Mouse (Mus musculus): ENCODE data around the gene Slc35b4. TPM values are rescaled to one million over a fixed set of nuclear protein-coding genes. Genes with fewer than 3 reads are reported as not detected.
A peak's percentile ranks its signal among the peaks of the same experiment; 100 is the strongest.

Slc35b4 gene
- total RNA-seq, 2 experiments from 2014 or later, result 34.9 to 36.7 TPM

- no peak for ATAC-seq (replicated peaks; ENCODE audit: poor library complexity, severe bottlenecking)
These were observed 5.0 kb downstream of the Slc35b4 start for GRCm38 (mm10) chr6:34171748-34172457.

DNA sequence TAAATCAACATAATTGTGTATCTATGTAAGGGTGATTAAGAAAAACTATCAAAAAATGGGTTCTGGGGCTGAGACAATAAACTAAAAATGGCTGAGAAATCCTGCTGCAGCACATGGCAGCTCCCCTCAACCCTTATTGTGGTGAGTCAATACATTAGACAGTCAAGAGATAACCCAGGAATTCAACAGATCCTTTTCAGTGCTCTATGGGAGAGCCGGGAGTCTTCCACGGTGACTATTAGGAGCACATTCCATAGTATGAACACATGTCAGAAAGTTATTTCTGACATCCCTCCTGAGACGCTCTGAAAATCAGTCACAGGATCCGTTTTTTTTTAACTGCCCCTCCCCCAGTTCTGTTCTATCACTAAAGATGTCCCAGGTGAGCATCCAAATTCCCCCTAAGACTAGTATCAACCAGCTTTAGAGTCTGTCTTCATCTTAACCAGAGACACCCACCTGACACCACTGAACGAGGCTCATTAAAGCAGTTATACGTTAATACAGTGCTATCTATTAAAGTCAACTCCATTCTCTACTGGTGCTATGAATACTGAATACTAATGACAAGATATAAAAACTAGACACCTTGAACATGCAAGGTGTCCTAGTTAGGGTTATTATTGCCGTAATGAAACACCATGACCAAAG is 5.9 kb downstream of the Slc35b4 start:
- ATAC-seq (replicated peaks; ENCODE audit: poor library complexity, severe bottlenecking), result no peak

GRCm38 (mm10) chr6:34168834-34169233 is 8.1 kb downstream of the Slc35b4 start:
- no peak for ATAC-seq (replicated peaks; ENCODE audit: poor library complexity, severe bottlenecking)

GRCm38 (mm10) chr6:34163014-34163413 is 13.9 kb downstream of the Slc35b4 start:
- no peak for ATAC-seq (replicated peaks; ENCODE audit: poor library complexity, severe bottlenecking)

GRCm38 (mm10) chr6:34162607-34163006 is 14.3 kb downstream of the Slc35b4 start:
- no peak for ATAC-seq (replicated peaks; ENCODE audit: poor library complexity, severe bottlenecking)

DNA sequence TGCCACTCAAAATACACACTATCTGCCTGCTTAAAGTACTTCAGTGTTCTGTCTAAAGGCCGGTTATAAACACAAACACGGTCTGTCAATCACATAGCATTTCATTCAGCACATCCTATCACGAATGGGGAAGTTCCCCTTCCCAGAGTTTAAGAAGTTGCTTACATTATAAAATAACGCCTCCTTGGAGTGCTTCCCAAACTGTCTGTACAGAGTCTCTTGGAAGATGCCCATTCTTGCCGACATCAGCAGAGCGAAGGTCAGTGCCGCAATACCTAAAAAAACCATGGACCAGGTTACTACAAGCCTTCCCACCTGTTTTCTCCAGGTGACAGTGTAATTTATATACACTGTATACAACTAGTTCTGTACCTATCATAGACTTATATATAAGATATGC is 15.4 kb downstream of the Slc35b4 start:
- no peak for ATAC-seq (replicated peaks; ENCODE audit: poor library complexity, severe bottlenecking)

GRCm38 (mm10) chr6:34160816-34161310 is 16.0 kb downstream of the Slc35b4 start:
- ATAC-seq (replicated peaks; ENCODE audit: poor library complexity, severe bottlenecking), result no peak

DNA sequence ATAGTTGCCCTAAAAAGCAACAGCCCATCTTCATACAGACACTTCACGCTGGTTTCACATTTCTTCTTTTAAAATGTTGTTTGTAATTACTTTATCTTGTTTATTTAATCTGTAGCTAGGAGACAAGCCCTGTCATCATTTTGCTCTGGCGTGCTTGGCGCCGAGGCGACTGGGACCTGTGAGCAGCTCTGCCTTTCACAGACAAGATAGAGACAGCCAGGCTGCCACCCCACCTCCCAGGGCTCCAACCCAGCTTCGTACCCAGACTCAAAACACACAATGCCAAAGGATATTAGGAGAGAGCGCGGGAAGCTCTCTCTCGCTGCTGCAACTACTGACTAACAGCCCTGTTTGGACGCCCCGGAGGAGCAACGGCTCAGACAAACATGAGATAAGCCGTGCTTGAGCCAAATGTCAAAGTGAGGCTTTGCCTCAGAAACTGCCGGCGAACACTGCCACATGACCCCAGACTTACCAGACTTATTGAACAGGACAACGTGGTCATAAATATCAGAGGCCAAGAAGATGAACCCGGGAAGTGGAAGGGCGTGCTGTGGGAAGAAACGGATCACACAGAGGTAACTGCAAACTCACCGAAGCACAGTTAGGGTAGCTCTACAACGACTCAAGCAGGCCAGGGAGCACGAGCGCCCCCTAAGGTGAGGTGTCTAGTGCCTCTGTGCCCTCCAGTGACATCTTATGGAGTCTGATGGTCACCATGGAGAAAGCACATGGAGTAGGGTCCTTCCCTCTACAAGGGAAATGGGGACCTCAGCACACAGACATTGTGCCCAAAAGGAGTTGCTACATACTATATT is 16.7 kb downstream of the Slc35b4 start:
- ATAC-seq (replicated peaks; ENCODE audit: poor library complexity, severe bottlenecking), result no peak

DNA sequence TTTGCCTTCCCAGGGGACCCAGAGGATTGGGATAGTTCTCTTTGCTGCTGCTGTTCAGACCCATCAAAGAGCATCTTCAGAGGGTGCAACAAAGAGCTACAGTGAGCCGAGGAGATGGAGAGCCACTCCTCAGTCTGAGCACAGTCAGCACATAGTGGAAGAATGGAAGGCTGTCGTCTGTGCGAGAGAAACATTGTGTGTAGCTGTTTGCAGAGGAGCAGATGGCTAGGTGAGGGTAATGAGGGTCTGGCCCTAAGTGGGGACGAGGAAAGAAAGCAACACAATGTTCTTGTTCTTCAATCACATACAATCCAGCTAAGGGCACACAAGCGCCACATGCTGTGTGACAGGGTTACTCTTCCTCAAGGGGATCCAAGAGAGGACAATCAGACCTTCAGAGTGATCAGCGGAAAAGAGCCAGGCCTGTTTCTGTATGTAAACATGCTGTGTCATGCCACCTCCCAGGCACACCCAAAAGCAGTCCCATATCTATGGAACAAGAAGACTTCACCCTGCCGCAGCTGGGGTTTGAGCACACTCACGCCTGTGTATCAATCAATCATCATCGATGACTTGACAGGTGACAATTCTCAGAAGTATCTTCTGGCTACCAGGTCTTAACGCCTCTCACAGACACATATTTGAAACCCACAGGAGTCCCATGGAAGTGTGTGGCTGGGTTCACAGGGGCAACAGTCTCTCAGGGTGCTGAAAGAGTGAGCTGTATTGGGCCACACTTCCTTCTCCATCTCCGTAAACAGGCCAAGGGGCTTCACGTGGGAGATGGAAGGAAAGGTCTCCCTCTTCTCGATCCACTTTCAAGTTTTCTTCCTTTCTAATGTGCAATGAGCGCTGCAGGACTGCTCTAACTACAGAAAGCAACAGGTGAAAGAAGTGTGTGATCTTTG is 19.8 kb downstream of the Slc35b4 start:
- ATAC-seq (replicated peaks; ENCODE audit: poor library complexity, severe bottlenecking), result no peak

- ATAC-seq (replicated peaks; ENCODE audit: poor library complexity, severe bottlenecking), result peak; percentile 88
These were observed 20.9 kb downstream of the Slc35b4 start for GRCm38 (mm10) chr6:34156057-34156456.

DNA sequence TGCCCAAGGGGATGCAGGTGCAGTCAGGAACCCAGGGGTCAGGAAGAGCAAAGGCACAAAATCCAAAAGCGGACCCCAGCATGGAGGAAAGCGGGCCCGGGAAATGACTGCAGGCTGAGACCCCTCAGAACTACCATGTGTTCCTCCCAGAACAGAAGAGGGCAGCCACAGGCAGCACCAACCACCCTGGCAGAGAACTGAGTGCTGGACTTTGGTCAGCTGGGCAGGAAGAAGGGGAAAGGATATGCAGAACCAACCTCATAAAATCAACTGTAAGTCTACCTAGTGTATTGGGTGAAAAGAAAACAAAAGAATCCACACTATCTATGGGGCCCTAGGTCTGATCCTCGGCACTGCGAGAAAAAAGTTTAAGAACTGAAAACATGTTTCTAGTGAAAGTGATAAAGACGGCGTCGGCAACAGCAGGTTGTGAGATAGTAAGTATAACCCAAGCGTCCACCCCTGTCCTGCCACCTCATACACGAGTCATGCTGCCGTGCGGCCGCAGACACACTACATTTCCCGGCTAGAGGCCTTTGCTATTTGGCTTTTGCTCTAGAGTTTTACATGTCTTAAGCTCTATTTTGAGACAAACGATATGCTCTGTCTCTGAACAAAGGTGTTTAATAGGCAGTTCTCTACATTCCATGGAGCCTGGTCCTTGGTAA is 21.6 kb downstream of the Slc35b4 start:
- ATAC-seq (replicated peaks; ENCODE audit: poor library complexity, severe bottlenecking), result no peak

DNA sequence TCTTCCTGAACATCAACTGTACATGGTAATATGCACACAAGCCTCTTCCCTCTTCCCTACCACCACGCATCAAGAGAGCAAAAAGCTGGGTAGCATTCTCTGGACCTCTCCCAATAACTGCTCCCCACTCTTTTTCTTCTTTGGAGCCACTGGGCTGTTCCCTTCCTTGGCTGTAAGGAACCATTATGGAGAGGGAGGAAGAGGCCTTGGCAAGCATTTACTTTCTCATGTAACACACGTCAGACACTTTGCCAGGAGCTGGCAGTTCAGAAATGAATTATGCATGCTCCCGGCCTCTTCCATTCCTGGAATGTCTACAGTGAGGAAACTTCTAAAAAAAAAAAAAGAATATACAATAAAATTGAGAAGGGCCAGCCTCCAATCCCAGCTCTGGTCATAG is 22.7 kb downstream of the Slc35b4 start:
- no peak for ATAC-seq (replicated peaks; ENCODE audit: poor library complexity, severe bottlenecking)

DNA sequence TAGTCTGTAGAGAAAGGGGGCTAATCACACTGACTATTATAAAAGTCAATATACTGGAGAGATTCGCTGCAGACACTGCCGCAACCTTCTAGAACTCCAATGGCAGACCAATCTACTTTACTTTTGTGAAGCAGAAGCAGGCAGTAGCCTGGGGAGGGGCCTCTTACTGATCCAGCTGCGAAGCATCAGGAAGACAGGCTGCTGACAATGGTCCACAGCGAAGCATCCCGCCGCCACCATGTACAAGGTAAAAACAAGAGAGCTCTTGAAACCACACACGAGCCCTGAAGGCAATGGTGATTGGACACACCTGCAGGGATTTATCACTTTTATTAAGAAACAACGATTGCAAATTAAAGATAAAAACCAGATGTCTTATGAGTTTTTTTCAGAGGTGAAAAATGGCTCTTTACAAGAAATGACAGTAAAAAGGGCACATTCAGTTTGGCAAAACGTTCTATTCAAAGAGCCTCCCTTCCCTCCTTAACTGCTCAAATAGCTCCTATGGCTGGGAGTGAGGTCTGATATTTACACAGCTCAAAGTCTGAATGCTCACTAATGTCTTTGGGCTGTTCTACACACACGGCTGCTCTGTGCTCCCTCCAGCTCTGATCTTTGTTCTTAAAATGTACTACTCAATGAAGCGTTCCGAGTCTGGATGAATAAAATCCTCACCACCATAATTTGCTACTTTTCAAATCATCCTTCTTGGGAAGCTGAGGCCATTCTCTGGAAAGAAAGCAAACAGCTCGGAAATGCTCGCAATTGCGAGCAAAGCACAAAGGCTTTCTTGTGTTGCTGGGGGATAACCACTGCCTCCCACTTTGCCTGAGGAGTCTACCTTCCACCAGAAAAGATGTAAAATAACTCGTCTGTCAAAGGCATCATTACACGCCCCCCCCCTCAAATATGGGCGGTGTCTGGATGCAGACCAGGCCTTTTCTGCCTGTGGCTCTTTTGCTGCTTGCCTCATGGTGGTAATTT is 23.6 kb downstream of the Slc35b4 start:
- no peak for ATAC-seq (replicated peaks; ENCODE audit: poor library complexity, severe bottlenecking)

- no peak for ATAC-seq (replicated peaks; ENCODE audit: poor library complexity, severe bottlenecking)
These were observed 27.1 kb downstream of the Slc35b4 start for GRCm38 (mm10) chr6:34149821-34150220.

DNA sequence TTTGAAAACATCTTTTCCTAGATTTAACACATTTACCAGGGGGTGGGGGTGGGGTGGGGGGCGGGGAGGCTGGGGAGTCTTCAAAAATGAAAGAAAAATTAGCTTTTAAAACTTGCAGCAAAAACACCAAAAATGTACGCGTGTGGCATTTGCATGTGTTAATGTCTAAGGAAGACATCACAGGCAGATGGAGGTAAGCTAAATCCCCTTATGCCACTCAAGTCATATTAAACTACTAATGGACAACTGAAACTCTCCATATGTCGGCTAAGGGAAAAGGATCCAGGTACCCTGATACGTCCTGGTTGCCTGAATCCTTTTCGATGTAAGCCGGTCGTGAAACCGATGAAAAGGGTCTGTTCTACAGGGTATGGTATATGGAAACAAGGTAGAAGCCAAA is 27.8 kb downstream of the Slc35b4 start:
- ATAC-seq (replicated peaks; ENCODE audit: poor library complexity, severe bottlenecking), result no peak

DNA sequence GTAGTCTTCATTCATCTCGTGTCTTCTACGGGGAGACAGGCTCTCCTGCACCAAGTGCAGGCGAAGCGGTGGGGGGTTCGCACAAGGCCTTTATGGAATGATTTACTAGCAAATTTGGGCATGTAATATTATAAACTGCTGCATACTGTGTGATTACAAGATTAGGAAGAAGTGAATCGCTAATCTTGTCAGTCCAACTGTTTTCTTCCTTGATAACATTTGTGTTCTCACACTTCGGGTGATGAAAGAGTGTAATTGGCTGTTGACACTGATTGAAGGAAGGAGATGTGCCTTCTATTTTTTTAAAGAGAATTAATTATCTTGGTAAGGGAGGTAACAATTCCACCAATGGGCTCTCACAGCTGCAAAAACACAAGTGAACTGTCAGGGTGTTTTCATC is 28.3 kb downstream of the Slc35b4 start:
- no peak for ATAC-seq (replicated peaks; ENCODE audit: poor library complexity, severe bottlenecking)

DNA sequence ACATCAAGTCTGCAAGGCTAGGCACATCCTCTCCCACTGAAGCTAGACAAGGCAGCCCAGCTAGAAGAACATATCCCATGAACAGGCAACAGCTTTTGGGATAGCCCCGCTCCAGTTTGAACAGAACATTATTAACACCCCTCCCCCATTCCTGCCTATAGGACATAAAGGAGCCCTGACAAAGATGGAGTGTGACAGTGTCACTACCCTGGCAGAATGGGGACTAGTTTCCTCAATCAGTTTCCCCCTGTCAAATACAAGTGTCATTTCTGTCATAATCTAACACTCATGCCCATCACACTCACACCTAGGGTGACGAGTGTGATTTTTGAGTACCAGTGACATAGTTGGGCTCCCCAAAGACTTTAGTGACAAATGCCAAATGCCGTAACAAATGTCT is 28.9 kb downstream of the Slc35b4 start:
- no peak for ATAC-seq (replicated peaks; ENCODE audit: poor library complexity, severe bottlenecking)

GRCm38 (mm10) chr6:34146042-34146441 is 30.9 kb downstream of the Slc35b4 start:
- no peak for ATAC-seq (replicated peaks; ENCODE audit: poor library complexity, severe bottlenecking)
